ENCODE assay signal across 8 mouse cellular contexts in the genomic region with DNA sequence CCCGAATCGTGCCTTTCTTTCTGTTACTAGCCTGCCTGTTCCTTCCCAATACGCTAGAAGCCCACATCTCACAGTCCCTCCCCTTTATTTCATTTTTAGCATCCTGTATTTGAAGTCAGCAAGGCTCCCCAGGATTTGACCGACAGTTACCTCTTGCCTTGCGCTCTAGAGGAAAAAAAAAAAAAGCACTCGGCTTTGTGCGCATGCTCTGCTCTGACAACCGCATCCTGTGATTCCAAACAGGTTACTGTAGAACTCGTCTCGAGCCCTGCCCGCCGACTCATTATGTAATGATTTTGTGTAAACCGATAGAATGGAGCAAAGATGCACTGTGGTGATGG. TPM values are rescaled to one million over a fixed set of nuclear protein-coding genes. Genes with fewer than 3 reads are reported as not detected.
DNase-seq lines count a peak whose midpoint lies in the region; ATAC-seq and TF ChIP-seq lines count a peak whose summit lies in the region.

No protein-coding gene starts in this region.

- WGBS in heart, embryonic 12.5 days: 3% methylated on average over 13 of the region's 13 CpGs
- WGBS in kidney, embryonic 14.5 days: 4% methylated on average over 13 of the region's 13 CpGs
- whole genome bisulfite sequencing in liver, adult 2 months: 3% methylated on average over 13 of the region's 13 CpGs
- WGBS in stomach, embryonic 14.5 days: 2% methylated on average over 13 of the region's 13 CpGs

- no peak for TF ChIP-seq CTCF in liver, adult 2 months (IDR thresholded peaks at IDR 0.05; ENCODE audit: low read depth, low read length)

- H3K9ac ChIP-seq in heart, embryonic 12.5 days: peak overlapping the region; percentile 68
- H3K9ac ChIP-seq in kidney, embryonic 14.5 days (ENCODE audit: low read depth, low read length): no peak overlapping the region
- peak overlapping the region; percentile 71; the same call in 1 of the 2 replicates for H3K9ac ChIP-seq in liver, adult 2 months (ENCODE audit: low read depth, low read length)
- no peak overlapping the region for H3K9ac ChIP-seq in stomach, embryonic 14.5 days (replicated peaks; ENCODE audit: low read depth, low read length)

- peak overlapping the region; percentile 63 for H3K4me3 ChIP-seq in heart, embryonic 12.5 days
- peak overlapping the region; percentile 33; the same call in 1 of the 2 replicates for H3K4me3 ChIP-seq in kidney, embryonic 14.5 days (ENCODE audit: low read length)
- H3K4me3 ChIP-seq in liver, adult 2 months (ENCODE audit: insufficient read depth, low read depth, low read length): peak overlapping the region; percentile 81
- peak overlapping the region; percentile 42; the same call in 1 of the 2 replicates for H3K4me3 ChIP-seq in stomach, embryonic 14.5 days (ENCODE audit: low read depth, low read length)

- H3K4me2 ChIP-seq in heart, embryonic 12.5 days: peak overlapping the region; percentile 97
- peak overlapping the region; percentile 54 for H3K4me2 ChIP-seq in kidney, embryonic 14.5 days (replicated peaks; ENCODE audit: low read depth, low read length)
- H3K4me2 ChIP-seq in stomach, embryonic 14.5 days (replicated peaks; ENCODE audit: low read depth, low read length): peak overlapping the region; percentile 82

- no peak overlapping the region for H3K27ac ChIP-seq in heart, embryonic 12.5 days (ENCODE audit: poor library complexity, severe bottlenecking)
- H3K27ac ChIP-seq in kidney, embryonic 14.5 days (ENCODE audit: low read depth, low read length): no peak overlapping the region
- H3K27ac ChIP-seq in liver, adult 2 months (replicated peaks; ENCODE audit: insufficient read depth, low read depth, low read length): peak overlapping the region; percentile 79
- no peak overlapping the region for H3K27ac ChIP-seq in stomach, embryonic 14.5 days (ENCODE audit: low read length)

- no peaks in the 10 kb centered on the region for H3K79me2 ChIP-seq in liver, adult 2 months (ENCODE audit: control insufficient read depth, insufficient read depth, low read length)

- H3K9me3 ChIP-seq in heart, embryonic 12.5 days (replicated peaks): peaks cover under 1% of the 10 kb centered on the region; the same call in 1 of the 2 replicates
- peaks cover 5% of the 10 kb centered on the region; the same call in 1 of the 2 replicates for H3K9me3 ChIP-seq in kidney, embryonic 14.5 days (ENCODE audit: control insufficient read depth, low read length)
- H3K9me3 ChIP-seq in stomach, embryonic 14.5 days (ENCODE audit: control insufficient read depth, low read depth, low read length): no peaks in the 10 kb centered on the region; the same call in 1 of the 2 replicates

- DNase-seq in embryo, embryonic 10 days (ENCODE audit: low spot score): peak; percentile 53
- DNase-seq in embryo, embryonic 9.5 days (ENCODE audit: extremely low spot score): no peak
- DNase-seq in embryo, embryonic 10.5 days (ENCODE audit: low spot score): peak; percentile 72
- DNase-seq in liver, adult 2 months (ENCODE audit: extremely low read depth, low read depth, low spot score): peak; percentile 50

- TF ChIP-seq POLR2A in liver, adult 2 months (IDR thresholded peaks at IDR 0.05; ENCODE audit: extremely low read depth, insufficient read depth, low read length): no peak

- H3K4me1 ChIP-seq in heart, embryonic 12.5 days (replicated peaks): peaks cover 35% of the 10 kb centered on the region
- H3K4me1 ChIP-seq in kidney, embryonic 14.5 days (ENCODE audit: control insufficient read depth, insufficient read depth, low read length): peaks cover 9% of the 10 kb centered on the region
- peaks cover 3% of the 10 kb centered on the region; the same call in 1 of the 2 replicates for H3K4me1 ChIP-seq in liver, adult 2 months (ENCODE audit: control insufficient read depth, insufficient read depth, low read length)
- peaks cover 10% of the 10 kb centered on the region for H3K4me1 ChIP-seq in stomach, embryonic 14.5 days (ENCODE audit: control insufficient read depth, insufficient read depth, low read length)

- no peaks in the 10 kb centered on the region for H3K36me3 ChIP-seq in heart, embryonic 12.5 days
- no peaks in the 10 kb centered on the region for H3K36me3 ChIP-seq in kidney, embryonic 14.5 days (ENCODE audit: control insufficient read depth, insufficient read depth, low read length)
- H3K36me3 ChIP-seq in liver, adult 2 months (ENCODE audit: control insufficient read depth, insufficient read depth, low read length): no peaks in the 10 kb centered on the region
- H3K36me3 ChIP-seq in stomach, embryonic 14.5 days (ENCODE audit: control insufficient read depth, insufficient read depth, low read length): no peaks in the 10 kb centered on the region

- ATAC-seq in heart, embryonic 12.5 days (ENCODE audit: insufficient number of reproducible peaks, low FRiP score): no peak
- ATAC-seq in kidney, embryonic 14.5 days (ENCODE audit: low FRiP score, low TSS enrichment): no peak
- ATAC-seq in monocyte, adult 5-6 weeks (replicated peaks; ENCODE audit: insufficient number of reproducible peaks, low FRiP score, low TSS enrichment, poor library complexity, severe bottlenecking): peak; percentile 30
- no peak for ATAC-seq in stomach, embryonic 14.5 days (ENCODE audit: insufficient number of reproducible peaks, insufficient read depth, low FRiP score, low read depth)

- H3K27me3 ChIP-seq in heart, embryonic 12.5 days (replicated peaks): peaks cover 25% of the 10 kb centered on the region
- H3K27me3 ChIP-seq in kidney, embryonic 14.5 days (ENCODE audit: control insufficient read depth, insufficient read depth, low read length): peaks cover 30% of the 10 kb centered on the region
- peaks cover 3% of the 10 kb centered on the region; the same call in 1 of the 2 replicates for H3K27me3 ChIP-seq in liver, adult 2 months (ENCODE audit: control insufficient read depth, insufficient read depth, low read length)
- peaks cover 18% of the 10 kb centered on the region; the same call in 1 of the 2 replicates for H3K27me3 ChIP-seq in stomach, embryonic 14.5 days (ENCODE audit: control insufficient read depth, insufficient read depth, low read length)

RNA-seq across cellular contexts. Expression of a gene that starts 1.2 kb away (rescaled TPM):
- polyA plus RNA-seq in heart, embryonic 12.5 days (2016; fragmentation: Nextera tagmentation; extraction: Ambion mirVana): 5.5 and 6.6 TPM in 2 replicates
- polyA plus RNA-seq in kidney, embryonic 14.5 days (2014; fragmentation: Nextera tagmentation; extraction: Ambion mirVana): 4.0 and 5.4 TPM in 2 replicates
- 5.0 and 6.0 TPM in 2 replicates for total RNA-seq in liver, adult 2 months (2014; rRNA removed)
- polyA plus RNA-seq in liver, adult 2 months (2012; rRNA removed): 1.8 and 3.4 TPM in 2 replicates
- total RNA-seq in monocyte, adult 5-6 weeks (2017): 67.2 to 83.6 TPM (median 68.0 TPM) in 3 replicates
- 5.9 and 6.6 TPM in 2 replicates for polyA plus RNA-seq in stomach, embryonic 14.5 days (2014; fragmentation: Nextera tagmentation; extraction: Ambion mirVana)

Comparison
In these comparisons a context has a peak if more than half of its experiments do, and no peak if none do; other contexts are left out.
1. H3K9ac ChIP-seq: peak in heart, embryonic 12.5 days (single experiment) and liver, adult 2 months (single experiment); none in kidney, embryonic 14.5 days (single experiment) and stomach, embryonic 14.5 days (single experiment).
2. Peak in every context shown above with its lines, with median percentiles within 50 percentile points of each other: H3K4me2 ChIP-seq and H3K4me3 ChIP-seq.